Mouse (Mus musculus): ENCODE measurements around the gene Ndufa8.

DNA sequence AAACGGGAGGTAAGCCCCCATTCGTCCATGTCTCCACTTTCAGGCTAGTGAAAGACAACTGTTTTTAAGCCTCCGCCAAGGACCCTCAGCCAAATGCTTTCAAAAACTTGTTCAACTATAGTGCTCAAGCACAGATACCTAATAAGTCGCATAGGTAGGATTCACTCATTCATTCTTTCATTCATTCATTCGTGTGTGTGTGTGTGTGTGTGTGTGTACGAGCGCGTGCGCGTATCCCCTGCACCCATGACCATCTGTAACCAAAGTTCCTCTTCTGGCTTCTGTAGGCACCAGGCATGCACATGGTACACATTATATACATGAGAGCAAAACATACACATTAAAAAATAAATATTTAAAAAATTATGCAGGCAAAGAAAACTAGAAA, 355 bp upstream of the Ndufa8 start:
- no peak for TF ChIP-seq POLR2A (IDR thresholded peaks at IDR 0.05; ENCODE audit: extremely low read depth, insufficient read depth, low read length)
- TF ChIP-seq CTCF (IDR thresholded peaks at IDR 0.05; ENCODE audit: low read depth, low read length): no peak
